Mouse (Mus musculus) stomach, postnatal 0 days (tissue): ENCODE data around the gene Hdhd5.

Experiments used
- CTCF ChIP-seq: IDR thresholded peaks from 2 replicates; pipeline ENCODE4 v1.5.1; 2016; ENCODE audit warnings: antibody characterized with exemption, low read depth, mild to moderate bottlenecking, moderate library complexity
- EP300 ChIP-seq: optimal IDR thresholded peaks from 2 replicates; pipeline ENCODE3; 2016; ENCODE audit warnings: antibody characterized with exemption

- no peak for TF ChIP-seq CTCF
- no peak for TF ChIP-seq EP300
These were observed 49.5 kb upstream of the Hdhd5 start for GRCm38 (mm10) chr6:120580713-120581015.
